Mouse (Mus musculus): ENCODE results near the gene Adam29. TPM values are rescaled to one million over a fixed set of nuclear protein-coding genes. Genes with fewer than 3 reads are reported as not detected.

The Adam29 gene
- total RNA-seq (2021), result not detected
- long read RNA-seq, experiment 1, result 0 reads
- long read RNA-seq, experiment 2, result 0 reads

GRCm38 (mm10) chr8:55906848-55907247 is at the start of gene Adam29:
Gene Adam29 (minus strand): TSS chr8:55906948.
- DNase-seq (ENCODE audit: low spot score in 2 of 2), result no peak

GRCm38 (mm10) chr8:55940526-55940880 is 33.8 kb upstream of the Adam29 start:
- peak in 1 of 2 experiments; percentile 19 for DNase-seq (ENCODE audit: low spot score in 2 of 2)

- no peak for DNase-seq (ENCODE audit: low spot score in 2 of 2)
Measured at GRCm38 (mm10) chr8:55939870-55940525, 33.2 kb upstream of the Adam29 start, which contains the start of gene Glra3. Gene Glra3 (plus strand): TSS chr8:55940460.

Other genes with a start within 250 kb of the Adam29 start
- gene Glra3, start 33.5 kb upstream of the Adam29 start, total RNA-seq (2021), result not detected

Data from gastrocnemius, postnatal 4 days (tissue).